Mouse (Mus musculus) heart, postnatal 10 days (tissue): ENCODE data around the gene Nphp3. TPM values are rescaled to one million over a fixed set of nuclear protein-coding genes. Genes with fewer than 3 reads are reported as not detected.

Source experiments
- DNase-seq, 2 experiments: peaks; one replicate each; pipeline ENCODE4 v3.0.0; 2021
- intact Hi-C: fragments of 180-260 bp; cut with DNase I; formaldehyde crosslinking; loops from one replicate; pipeline ENCODE4 v1.15.1; 2025
- total RNA-seq, 2 experiments: library from RNA; stranded (reverse); gene quantifications; 2 replicates each; pipeline ENCODE4 v1.2.3; 2021

Gene Nphp3
- total RNA-seq, 2 experiments from 2014 or later: 4.8 to 5.6 TPM

- intact Hi-C loops: loop anchor here (2.0 kb wide), 1 partner anchor 59 kb away; no protein-coding TSS in a partner anchor
- DNase-seq: peak; percentile 90 to 94
Measured at GRCm38 (mm10) chr9:104063244-104063961, 61.1 kb downstream of the Nphp3 start, which contains the start of gene Acad11. Gene Acad11, plus strand, starts transcription at chr9:104063377.

GRCm38 (mm10) chr9:104064571-104064970 is 62.2 kb downstream of the Nphp3 start:
- intact Hi-C loops: no loop called here
- no peak for DNase-seq

GRCm38 (mm10) chr9:104070241-104070640 is 67.9 kb downstream of the Nphp3 start:
- intact Hi-C loops: no loop called here
- DNase-seq: no peak

- intact Hi-C loops: no loop called here
- DNase-seq: no peak
Measured at GRCm38 (mm10) chr9:104070863-104071604, 68.7 kb downstream of the Nphp3 start.

GRCm38 (mm10) chr9:104075808-104076207 is 73.5 kb downstream of the Nphp3 start:
- intact Hi-C loops: loop anchor here (5.0 kb wide), 2 partner anchors 86 to 231 kb away; no protein-coding TSS in a partner anchor
- DNase-seq: peak in 1 of 2 experiments; percentile 16

GRCm38 (mm10) chr9:104078780-104079179 is 76.4 kb downstream of the Nphp3 start:
- intact Hi-C loops: loop anchor here (5.0 kb wide), 2 partner anchors 84 to 229 kb away; no protein-coding TSS in a partner anchor
- DNase-seq: no peak

GRCm38 (mm10) chr9:104079379-104079778 is 77.0 kb downstream of the Nphp3 start:
- intact Hi-C loops: loop anchor here (5.0 kb wide), 2 partner anchors 83 to 228 kb away; no protein-coding TSS in a partner anchor
- peak; percentile 23 to 58 for DNase-seq

- intact Hi-C loops: no loop called here
- no peak for DNase-seq
Measured at GRCm38 (mm10) chr9:104080038-104080437, 77.7 kb downstream of the Nphp3 start.

- intact Hi-C loops: loop anchor here (5.0 kb wide), 1 partner anchor 56 kb away; no protein-coding TSS in a partner anchor
- DNase-seq: no peak
Measured at GRCm38 (mm10) chr9:104085730-104086429, 83.5 kb downstream of the Nphp3 start.

- intact Hi-C loops: loop anchor here (5.0 kb wide), 1 partner anchor 54 kb away; no protein-coding TSS in a partner anchor
- DNase-seq: peak; percentile 60 to 63
Measured at GRCm38 (mm10) chr9:104088555-104088954, 86.2 kb downstream of the Nphp3 start.

GRCm38 (mm10) chr9:104092945-104093344 is 90.6 kb downstream of the Nphp3 start:
- DNase-seq: no peak
- intact Hi-C loops: no loop called here

Other genes starting within 250 kb of the Nphp3 start
- 1 to 10 TPM; 7.9 to 9.6 TPM for gene Tmem108, start 240.7 kb upstream of the Nphp3 start, total RNA-seq
- gene Gm28305, start 38.1 kb downstream of the Nphp3 start, total RNA-seq: not detected
- gene Uba5, start 60.6 kb downstream of the Nphp3 start, total RNA-seq: 10 to 100 TPM; 22.7 to 25.3 TPM
- gene Acad11, start 60.8 kb downstream of the Nphp3 start, total RNA-seq: 10 to 100 TPM; 37.9 to 38.1 TPM
- gene Ackr4, start 124.4 kb downstream of the Nphp3 start, total RNA-seq: 1 to 10 TPM; 4.8 to 8.8 TPM